Mouse (Mus musculus) forebrain, embryonic 11.5 days (tissue): ENCODE results near the gene Man1a. TPM values are rescaled to one million over a fixed set of nuclear protein-coding genes. Genes with fewer than 3 reads are reported as not detected.

Experiments
- ATAC-seq: fragments of 200-750 bp; cut with Nextera tagmentation; replicated peaks from 2 replicates; pipeline ENCODE4 v1.8.0; 2017; ENCODE audit warnings: moderate TSS enrichment; ENCODE audit not compliant: low FRiP score
- DNase-seq: peaks from one replicate; pipeline ENCODE4 v3.0.0-alpha.2; 2017; ENCODE audit warnings: low spot score
- H3K27ac ChIP-seq: fragments of 300-500 bp; sonication (generic); 2 replicates; pipeline ENCODE4 v1.5.1; 2014; ENCODE audit warnings: low read depth, low read length
- H3K27me3 ChIP-seq: fragments of 300-500 bp; sonication (generic); 2 replicates; pipeline ENCODE4 v1.6.1; 2014; ENCODE audit warnings: mild to moderate bottlenecking, low read length, mixed read lengths; ENCODE audit not compliant: control insufficient read depth, insufficient read depth
- H3K36me3 ChIP-seq: fragments of 300-500 bp; sonication (generic); 2 replicates; pipeline ENCODE4 v1.6.1; 2014; ENCODE audit warnings: mild to moderate bottlenecking, low read length, moderate library complexity, mixed read lengths; ENCODE audit not compliant: control insufficient read depth, insufficient read depth
- H3K4me1 ChIP-seq: fragments of 300-500 bp; sonication (generic); replicated peaks from 2 replicates; pipeline ENCODE4 v1.6.1; 2014; ENCODE audit warnings: low read length, mixed read lengths; ENCODE audit not compliant: control insufficient read depth, insufficient read depth
- H3K4me2 ChIP-seq: fragments of 300-500 bp; sonication (generic); 2 replicates; pipeline ENCODE4 v1.6.1; 2014; ENCODE audit warnings: low read depth, mild to moderate bottlenecking, low read length, moderate library complexity, mixed read lengths; ENCODE audit not compliant: severe bottlenecking
- H3K4me3 ChIP-seq: fragments of 300-500 bp; sonication (generic); 2 replicates; pipeline ENCODE4 v1.5.1; 2014; ENCODE audit warnings: low read depth, low read length
- H3K9ac ChIP-seq: fragments of 300-500 bp; sonication (generic); 2 replicates; pipeline ENCODE4 v1.6.1; 2014; ENCODE audit warnings: low read length
- H3K9me3 ChIP-seq: fragments of 300-500 bp; sonication (generic); 2 replicates; pipeline ENCODE4 v1.6.1; 2016; ENCODE audit warnings: low read length, mixed read lengths; ENCODE audit not compliant: control insufficient read depth
- WGBS: fragments of 180-500 bp; shearing (Covaris S2); extraction: QIAGEN DNeasy Blood & Tissue Kit; methylation state at CpG from one replicate; pipeline ENCODE4 v1.1.7; 2014; 5-methylcytosine and 5-hydroxymethylcytosine counted together
- polyA plus RNA-seq: library from polyadenylated mRNA; unstranded; fragments of >200 nt; fragmentation: Nextera tagmentation; extraction: Ambion mirVana; gene quantifications from 2 replicates; pipeline ENCODE4 v1.2.1, GENCODE M21; 2014

Gene Man1a
- polyA plus RNA-seq, 1 experiment from 2014 or later: 2.1 TPM

GRCm38 (mm10) chr10:54037348-54038010 lies 38.9 kb downstream of the Man1a start:
- H3K9me3 ChIP-seq: no peaks in the 10 kb centered on the region
- no peak overlapping the region for H3K27ac ChIP-seq
- H3K27me3 ChIP-seq: no peaks in the 10 kb centered on the region
- no peak overlapping the region for H3K4me3 ChIP-seq
- H3K4me2 ChIP-seq: no peak overlapping the region
- 89% methylated on average over 10 of the region's 10 CpGs for WGBS
- no peak for ATAC-seq
- no peak for DNase-seq
- H3K9ac ChIP-seq: no peak overlapping the region
- H3K4me1 ChIP-seq: no peaks in the 10 kb centered on the region
- H3K36me3 ChIP-seq: no peaks in the 10 kb centered on the region

GRCm38 (mm10) chr10:54035586-54035985 lies 40.8 kb downstream of the Man1a start:
- Histone ChIP-seq H3K9ac (no peak overlapping the region), H3K4me3 (no peak overlapping the region), H3K27me3 (no peaks in the 10 kb centered on the region), H3K9me3 (no peaks in the 10 kb centered on the region), H3K27ac (no peak overlapping the region), H3K4me2 (no peak overlapping the region), H3K4me1 (no peaks in the 10 kb centered on the region), H3K36me3 (no peaks in the 10 kb centered on the region)
- no peak for ATAC-seq
- WGBS: 86% methylated on average over 1 of the region's 1 CpGs
- DNase-seq: no peak

DNA sequence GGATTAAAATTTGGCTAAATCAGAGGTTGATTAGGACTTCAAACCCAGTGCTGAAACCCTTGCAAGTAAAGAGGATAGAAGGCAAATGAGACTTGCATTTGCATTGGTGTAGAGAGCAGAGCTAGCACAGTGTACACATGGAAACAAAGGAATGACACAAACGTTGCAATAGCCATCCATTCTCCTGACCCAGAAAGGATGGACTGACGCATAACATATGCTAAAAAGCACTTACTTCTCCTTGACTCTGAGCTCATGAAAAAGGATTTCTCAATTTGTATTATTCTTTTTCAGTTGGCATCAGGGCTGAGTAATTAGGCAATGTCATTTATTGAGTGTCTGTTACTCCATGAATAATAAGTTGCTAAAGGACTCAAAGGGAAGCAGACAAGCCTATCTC lies 41.6 kb downstream of the Man1a start:
- Histone ChIP-seq H3K4me1 (no peaks in the 10 kb centered on the region), H3K9me3 (no peaks in the 10 kb centered on the region), H3K36me3 (no peaks in the 10 kb centered on the region), H3K27ac (no peak overlapping the region), H3K9ac (no peak overlapping the region), H3K27me3 (no peaks in the 10 kb centered on the region), H3K4me2 (no peak overlapping the region), H3K4me3 (no peak overlapping the region)
- ATAC-seq (no peak), DNase-seq (no peak)
- WGBS: 66% methylated on average over 2 of the region's 2 CpGs

DNA sequence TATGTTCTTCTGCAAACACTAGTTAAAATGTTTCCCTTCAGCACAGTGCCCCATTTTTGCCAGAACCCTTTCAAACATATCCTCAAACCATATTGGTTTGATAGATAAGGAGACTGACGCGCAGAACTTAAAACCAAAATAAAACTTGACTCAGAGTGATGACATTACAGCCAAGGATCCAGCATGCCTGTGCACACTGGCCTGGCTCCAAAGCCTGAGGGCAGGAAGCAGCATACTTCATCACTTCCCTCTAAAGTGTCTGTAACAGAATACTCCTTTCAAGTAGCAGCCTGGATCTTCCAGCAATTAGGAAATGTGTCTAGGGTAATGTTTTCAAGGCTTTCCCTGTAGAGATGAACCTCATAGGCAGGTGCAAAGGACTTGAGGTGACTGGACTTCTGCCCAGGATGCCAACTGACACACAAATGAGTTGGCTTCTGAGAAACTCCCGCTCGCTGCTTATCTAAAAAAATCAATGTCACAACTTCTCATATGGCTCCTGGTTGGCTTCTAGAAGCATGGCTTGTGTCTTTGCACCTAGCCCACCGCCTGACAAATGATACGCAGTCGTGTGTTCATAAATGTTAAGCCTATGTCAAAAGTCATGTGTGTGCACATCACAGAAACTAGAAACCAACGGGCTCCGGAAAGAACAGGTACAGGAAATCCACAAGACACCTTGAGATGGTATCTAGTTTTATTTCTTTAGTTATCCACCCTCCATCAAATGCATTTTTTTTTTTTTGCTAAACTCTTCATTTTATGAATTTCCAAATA lies 43.9 kb downstream of the Man1a start:
- no peaks in the 10 kb centered on the region for H3K9me3 ChIP-seq
- H3K27ac ChIP-seq: no peak overlapping the region
- no peaks in the 10 kb centered on the region for H3K27me3 ChIP-seq
- no peak overlapping the region for H3K4me3 ChIP-seq
- ATAC-seq (no peak), DNase-seq (no peak)
- H3K4me2 ChIP-seq: no peak overlapping the region
- no peak overlapping the region for H3K9ac ChIP-seq
- H3K36me3 ChIP-seq: no peaks in the 10 kb centered on the region
- 95% methylated on average over 9 of the region's 9 CpGs for WGBS
- no peaks in the 10 kb centered on the region for H3K4me1 ChIP-seq

DNA sequence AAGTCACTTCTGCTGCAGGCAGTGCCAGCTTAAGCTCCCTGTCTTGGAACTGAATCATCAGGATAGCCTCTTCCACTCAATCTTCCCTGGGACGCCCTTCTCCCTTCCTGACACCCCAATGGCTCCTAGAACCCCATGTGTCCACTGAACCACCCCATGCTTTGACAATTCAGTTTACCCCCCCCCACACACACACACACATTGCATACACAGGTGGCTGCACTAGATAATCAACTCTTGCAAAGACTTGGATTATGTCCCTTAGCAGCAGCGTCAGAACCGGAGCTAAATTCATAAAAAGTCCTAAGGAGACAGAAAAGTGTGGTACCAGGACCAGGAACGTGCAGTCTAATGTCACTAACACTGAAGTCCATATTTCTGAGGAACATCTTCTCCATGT lies 47.5 kb downstream of the Man1a start:
- WGBS: over 99% methylated on average over 4 of the region's 4 CpGs
- no peak overlapping the region for H3K4me3 ChIP-seq

GRCm38 (mm10) chr10:54026738-54027427 lies 49.5 kb downstream of the Man1a start:
- Histone ChIP-seq H3K9me3 (no peaks in the 10 kb centered on the region), H3K27me3 (no peaks in the 10 kb centered on the region), H3K4me1 (no peaks in the 10 kb centered on the region), H3K4me2 (no peak overlapping the region), H3K9ac (no peak overlapping the region), H3K27ac (no peak overlapping the region), H3K36me3 (no peaks in the 10 kb centered on the region), H3K4me3 (no peak overlapping the region)
- 91% methylated on average over 5 of the region's 5 CpGs for WGBS
- ATAC-seq: no peak
- DNase-seq: no peak

More for the DNA sequence above, 47.5 kb downstream of the Man1a start:
- no peak overlapping the region for H3K4me2 ChIP-seq
- H3K9me3 ChIP-seq: no peaks in the 10 kb centered on the region
- ATAC-seq (no peak), DNase-seq (no peak)
- no peak overlapping the region for H3K27ac ChIP-seq
- H3K27me3 ChIP-seq: no peaks in the 10 kb centered on the region
- H3K9ac ChIP-seq: no peak overlapping the region
- no peaks in the 10 kb centered on the region for H3K36me3 ChIP-seq
- no peaks in the 10 kb centered on the region for H3K4me1 ChIP-seq

- Histone ChIP-seq H3K4me1 (no peaks in the 10 kb centered on the region), H3K4me2 (no peak overlapping the region), H3K36me3 (no peaks in the 10 kb centered on the region), H3K27ac (no peak overlapping the region), H3K9me3 (no peaks in the 10 kb centered on the region), H3K9ac (no peak overlapping the region), H3K27me3 (no peaks in the 10 kb centered on the region), H3K4me3 (no peak overlapping the region)
- ATAC-seq (no peak), DNase-seq (no peak)
- 88% methylated on average over 4 of the region's 4 CpGs for WGBS
Observed at GRCm38 (mm10) chr10:54026101-54026500, 50.3 kb downstream of the Man1a start.

DNA sequence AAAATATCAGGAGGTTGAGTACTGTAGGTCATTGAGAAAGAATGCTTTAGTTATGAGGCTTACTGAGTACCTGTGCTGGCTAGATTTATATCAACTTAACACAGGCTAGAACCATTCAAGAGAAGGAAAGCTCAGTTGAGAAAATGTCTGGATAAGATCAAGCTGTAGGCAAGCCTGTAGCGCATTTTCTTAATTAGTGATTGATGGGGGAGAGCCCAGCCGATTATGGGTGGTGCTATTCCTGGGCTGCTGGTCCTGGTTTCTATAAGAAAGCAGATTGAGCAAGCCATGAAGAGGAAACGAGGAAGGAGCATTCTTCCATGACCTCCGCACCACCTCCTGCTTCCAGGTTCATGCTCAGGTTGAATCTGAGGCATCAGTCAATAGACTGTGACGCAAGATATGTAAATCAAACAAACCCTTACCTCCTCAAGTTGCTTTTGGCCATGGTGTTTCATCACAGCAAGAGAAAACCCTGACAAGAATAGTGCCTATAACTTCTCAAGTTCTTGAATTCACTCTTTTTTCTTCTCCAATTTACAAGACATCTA lies 58.4 kb downstream of the Man1a start:
- H3K27ac ChIP-seq: no peak overlapping the region
- no peak overlapping the region for H3K9ac ChIP-seq
- H3K27me3 ChIP-seq: no peaks in the 10 kb centered on the region
- no peaks in the 10 kb centered on the region for H3K36me3 ChIP-seq
- ATAC-seq: no peak
- WGBS: 84% methylated on average over 5 of the region's 5 CpGs
- H3K4me3 ChIP-seq: no peak overlapping the region
- DNase-seq: no peak
- H3K9me3 ChIP-seq: no peaks in the 10 kb centered on the region
- H3K4me1 ChIP-seq: no peaks in the 10 kb centered on the region
- no peak overlapping the region for H3K4me2 ChIP-seq
